Comparison of ENCODE assay signal across 18 mouse cellular contexts in genomic region chr13:108063374-108064134, GRCm38 (mm10). TPM values are rescaled to one million over a fixed set of nuclear protein-coding genes. Genes with fewer than 3 reads are reported as not detected.
A peak's percentile ranks its signal among the peaks of the same experiment; 100 is the strongest.
DNase-seq lines count a peak whose midpoint lies in the region; ATAC-seq and TF ChIP-seq lines count a peak whose summit lies in the region.
"Had no signal": no experiment of that assay in that cellular context is flagged by ENCODE, and none has a peak within 500 bp of the region (broad histone marks: within the 10 kb centered on the region; RNA-seq: fewer than 3 reads in every experiment).

No protein-coding gene starts in this region.

- H3K27ac ChIP-seq in forebrain, embryonic 14.5 days (ENCODE audit: low read depth, low read length): no peak overlapping the region
- no peak overlapping the region for H3K27ac ChIP-seq in forebrain, postnatal 0 days (ENCODE audit: low read depth, low read length)
- H3K27ac ChIP-seq in midbrain, embryonic 12.5 days (replicated peaks): peak overlapping the region; percentile 63
- H3K27ac ChIP-seq in midbrain, embryonic 15.5 days: no peak overlapping the region
- H3K27ac ChIP-seq: forebrain, embryonic 15.5 days; liver, embryonic 15.5 days had no signal

- H3K36me3 ChIP-seq in forebrain, embryonic 14.5 days (ENCODE audit: control insufficient read depth, insufficient read depth, low read length): no peaks in the 10 kb centered on the region
- no peaks in the 10 kb centered on the region for H3K36me3 ChIP-seq in forebrain, postnatal 0 days (ENCODE audit: insufficient read depth)
- no peaks in the 10 kb centered on the region for H3K36me3 ChIP-seq in midbrain, embryonic 12.5 days
- H3K36me3 ChIP-seq in midbrain, embryonic 15.5 days (replicated peaks): no peaks in the 10 kb centered on the region
- H3K36me3 ChIP-seq: forebrain, embryonic 15.5 days; liver, embryonic 15.5 days had no signal

- no peak for TF ChIP-seq CTCF in forebrain, postnatal 0 days (IDR thresholded peaks at IDR 0.05; ENCODE audit: low read depth)

- H3K27me3 ChIP-seq in forebrain, embryonic 14.5 days (replicated peaks; ENCODE audit: control insufficient read depth, insufficient read depth, low read length): no peaks in the 10 kb centered on the region; the same call in 1 of the 2 replicates
- H3K27me3 ChIP-seq in forebrain, postnatal 0 days (ENCODE audit: insufficient read depth, low read length): no peaks in the 10 kb centered on the region
- peaks cover 16% of the 10 kb centered on the region; the same call in 1 of the 2 replicates for H3K27me3 ChIP-seq in midbrain, embryonic 12.5 days
- H3K27me3 ChIP-seq in midbrain, embryonic 15.5 days (replicated peaks): no peaks in the 10 kb centered on the region
- H3K27me3 ChIP-seq: CH12.LX; forebrain, embryonic 15.5 days; liver, embryonic 15.5 days had no signal

- 0 out of 2 replicates have a peak overlapping the region, but pooled peaks have one; percentile 13 for H3K9ac ChIP-seq in forebrain, embryonic 14.5 days (ENCODE audit: low read length)
- no peak overlapping the region for H3K9ac ChIP-seq in forebrain, postnatal 0 days
- no peak overlapping the region; the same call in 1 of the 2 replicates for H3K9ac ChIP-seq in midbrain, embryonic 12.5 days (replicated peaks)
- H3K9ac ChIP-seq in midbrain, embryonic 15.5 days: no peak overlapping the region
- H3K9ac ChIP-seq: forebrain, embryonic 15.5 days; liver, embryonic 15.5 days had no signal

- H3K4me3 ChIP-seq in forebrain, embryonic 14.5 days (ENCODE audit: low read depth, low read length): no peak overlapping the region
- no peak overlapping the region for H3K4me3 ChIP-seq in forebrain, postnatal 0 days (ENCODE audit: low read depth, low read length)
- no peak overlapping the region for H3K4me3 ChIP-seq in midbrain, embryonic 12.5 days
- H3K4me3 ChIP-seq in midbrain, embryonic 15.5 days: no peak overlapping the region
- H3K4me3 ChIP-seq: forebrain, embryonic 15.5 days; liver, embryonic 15.5 days had no signal

- WGBS in forebrain, embryonic 14.5 days: 64% methylated on average over 11 of the region's 11 CpGs
- WGBS in forebrain, postnatal 0 days: 70% methylated on average over 11 of the region's 11 CpGs
- WGBS in midbrain, embryonic 12.5 days: 51% methylated on average over 11 of the region's 11 CpGs
- 57% methylated on average over 11 of the region's 11 CpGs for WGBS in midbrain, embryonic 15.5 days

- H3K9me3 ChIP-seq in forebrain, embryonic 14.5 days (replicated peaks; ENCODE audit: control insufficient read depth, low read length): no peaks in the 10 kb centered on the region
- no peaks in the 10 kb centered on the region for H3K9me3 ChIP-seq in forebrain, postnatal 0 days (ENCODE audit: low read length)
- no peaks in the 10 kb centered on the region for H3K9me3 ChIP-seq in midbrain, embryonic 12.5 days
- H3K9me3 ChIP-seq in midbrain, embryonic 15.5 days: no peaks in the 10 kb centered on the region
- H3K9me3 ChIP-seq: forebrain, embryonic 15.5 days; liver, embryonic 15.5 days had no signal

- no peak overlapping the region for H3K4me2 ChIP-seq in forebrain, embryonic 14.5 days (ENCODE audit: low read length)
- H3K4me2 ChIP-seq in forebrain, postnatal 0 days (ENCODE audit: low read depth): no peak overlapping the region
- no peak overlapping the region for H3K4me2 ChIP-seq in midbrain, embryonic 12.5 days (replicated peaks)
- H3K4me2 ChIP-seq in midbrain, embryonic 15.5 days: no peak overlapping the region
- H3K4me2 ChIP-seq: forebrain, embryonic 15.5 days; liver, embryonic 15.5 days had no signal

- DNase-seq in forebrain, embryonic 14.5 days (ENCODE audit: low spot score): no peak
- no peak for DNase-seq in forebrain, postnatal 0 days
- peak; percentile 59 for DNase-seq in lung, postnatal 10 days
- DNase-seq in adipocyte (ENCODE audit: low spot score): no peak
- no peak for DNase-seq in kidney, adult 8-10 months
- DNase-seq: adrenal gland, postnatal 10 days; cerebellum, adult 11 months; cerebellum, postnatal 14 days; heart, postnatal 4 days; kidney, adult 18-20 months; kidney, postnatal 25 days; spleen, adult 18-20 months had no signal

- ATAC-seq in forebrain, embryonic 14.5 days: no peak
- ATAC-seq in forebrain, postnatal 0 days: no peak
- peak; percentile 16; the same call in 1 of the 2 replicates for ATAC-seq in midbrain, embryonic 12.5 days (ENCODE audit: low FRiP score, low read depth)
- no peak for ATAC-seq in midbrain, embryonic 15.5 days (replicated peaks)
- no peak for ATAC-seq in CD4-positive, CD25-positive, alpha-beta regulatory T cell, adult 4 months
- ATAC-seq: forebrain, embryonic 15.5 days had no signal

- H3K4me1 ChIP-seq in forebrain, embryonic 14.5 days (ENCODE audit: control insufficient read depth, insufficient read depth, low read length): peaks cover 10% of the 10 kb centered on the region
- H3K4me1 ChIP-seq in forebrain, postnatal 0 days (ENCODE audit: insufficient read depth): peaks cover 9% of the 10 kb centered on the region
- H3K4me1 ChIP-seq in midbrain, embryonic 12.5 days: peaks cover 28% of the 10 kb centered on the region
- H3K4me1 ChIP-seq in midbrain, embryonic 15.5 days: peaks cover 16% of the 10 kb centered on the region
- H3K4me1 ChIP-seq: liver, embryonic 15.5 days had no signal

RNA-seq across cellular contexts. Expression of gene Smim15, which starts 19.3 kb away (rescaled TPM):
- polyA plus RNA-seq in forebrain, embryonic 14.5 days (2014; fragmentation: Nextera tagmentation; extraction: Ambion mirVana): 54.6 and 57.7 TPM in 2 replicates
- 40.3 and 46.5 TPM in 2 replicates for total RNA-seq in forebrain, postnatal 0 days (2014; rRNA removed)
- 34.0 and 36.8 TPM in 2 replicates for polyA plus RNA-seq in forebrain, postnatal 0 days (2015; fragmentation: Nextera tagmentation; extraction: Ambion mirVana)
- 45.8 and 50.4 TPM in 2 replicates for polyA plus RNA-seq in midbrain, embryonic 12.5 days (2016; fragmentation: Nextera tagmentation; extraction: Ambion mirVana)
- polyA plus RNA-seq in midbrain, embryonic 15.5 days (2015; fragmentation: Nextera tagmentation; extraction: Ambion mirVana): 32.3 and 33.1 TPM in 2 replicates
- 10 to 100 TPM; 76.2 to 86.4 TPM for polyA plus RNA-seq in CD4-positive, CD25-positive, alpha-beta regulatory T cell, adult 4 months (2017; shearing (Covaris generic))
